Comparison of ENCODE assay signal across 7 mouse cellular contexts in the genomic region with DNA sequence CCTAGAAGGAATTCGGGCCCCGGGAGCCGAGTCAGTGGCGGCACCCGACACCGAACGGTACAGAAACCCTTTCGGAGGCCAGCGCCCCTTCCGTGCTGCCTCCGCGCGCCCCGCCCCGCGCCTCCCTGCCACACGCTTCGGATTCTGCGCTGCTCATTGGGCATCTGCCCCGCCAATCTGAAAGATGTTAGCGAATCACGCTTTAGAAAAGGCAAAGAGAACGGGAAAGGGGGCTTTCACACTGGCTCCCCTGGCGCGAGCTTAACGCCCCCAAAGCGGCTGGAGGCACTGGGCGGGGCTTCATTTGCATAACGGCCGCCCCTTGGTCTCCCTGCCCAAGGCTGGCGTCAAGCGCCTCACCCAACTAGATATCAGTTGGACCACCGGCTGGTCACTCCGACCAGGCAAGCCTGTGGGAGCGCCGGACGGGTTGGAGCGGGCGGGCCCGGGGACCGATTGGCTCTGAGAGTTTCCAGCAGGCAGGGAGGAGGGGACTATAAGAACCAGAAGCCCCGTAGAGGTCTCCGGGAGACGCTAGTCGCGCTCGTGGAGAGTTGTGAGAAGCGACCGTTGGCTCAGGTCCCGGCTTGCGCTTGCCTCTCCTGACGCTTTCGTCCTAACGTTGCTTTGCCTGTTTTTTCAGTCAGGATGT. TPM values are rescaled to one million over a fixed set of nuclear protein-coding genes. Genes with fewer than 3 reads are reported as not detected.
DNase-seq lines count a peak whose midpoint lies in the region; ATAC-seq lines count a peak whose summit lies in the region.

A gene (plus strand): TSS at position 291 of the 652 bp plus-strand sequence.

- H3K27me3 ChIP-seq in embryonic facial prominence, embryonic 12.5 days: peaks cover 41% of the 10 kb centered on the region
- H3K27me3 ChIP-seq in limb, embryonic 11.5 days (ENCODE audit: control insufficient read depth, insufficient read depth, low read length): peaks cover 22% of the 10 kb centered on the region
- H3K27me3 ChIP-seq in midbrain, embryonic 14.5 days (ENCODE audit: control insufficient read depth, insufficient read depth, low read length): peaks cover 47% of the 10 kb centered on the region

- H3K4me2 ChIP-seq in embryonic facial prominence, embryonic 12.5 days (replicated peaks): peak within 1 kb of the TSS; percentile 84
- peak within 1 kb of the TSS; percentile 60 for H3K4me2 ChIP-seq in limb, embryonic 11.5 days (ENCODE audit: low read depth, severe bottlenecking)
- peak within 1 kb of the TSS; percentile 58 for H3K4me2 ChIP-seq in midbrain, embryonic 14.5 days (ENCODE audit: low read length)

- under 1% methylated on average over 54 of the region's 54 CpGs for WGBS in embryonic facial prominence, embryonic 12.5 days
- 0% methylated on average over 54 of the region's 54 CpGs for WGBS in limb, embryonic 11.5 days
- under 1% methylated on average over 54 of the region's 54 CpGs for WGBS in midbrain, embryonic 14.5 days

- H3K4me3 ChIP-seq in embryonic facial prominence, embryonic 12.5 days: peak within 1 kb of the TSS; percentile 62
- peak within 1 kb of the TSS; percentile 68 for H3K4me3 ChIP-seq in limb, embryonic 11.5 days (ENCODE audit: low read depth, low read length)
- H3K4me3 ChIP-seq in midbrain, embryonic 14.5 days (replicated peaks; ENCODE audit: low read depth, low read length): peak within 1 kb of the TSS; percentile 54

- ATAC-seq in embryonic facial prominence, embryonic 12.5 days (ENCODE audit: insufficient number of reproducible peaks, insufficient read depth, low FRiP score, low TSS enrichment): peak; percentile 97
- peak; percentile 97 for ATAC-seq in limb, embryonic 11.5 days (ENCODE audit: insufficient number of reproducible peaks, low FRiP score, low TSS enrichment, low read depth)
- ATAC-seq in midbrain, embryonic 14.5 days (ENCODE audit: low FRiP score, low TSS enrichment): peak; percentile 96

- H3K9me3 ChIP-seq in embryonic facial prominence, embryonic 12.5 days: no peaks in the 10 kb centered on the region
- no peaks in the 10 kb centered on the region for H3K9me3 ChIP-seq in limb, embryonic 11.5 days (ENCODE audit: control insufficient read depth, low read length)
- no peaks in the 10 kb centered on the region for H3K9me3 ChIP-seq in midbrain, embryonic 14.5 days (ENCODE audit: control insufficient read depth, low read length)

- peak within 1 kb of the TSS; percentile 59 for H3K9ac ChIP-seq in embryonic facial prominence, embryonic 12.5 days
- peak within 1 kb of the TSS; percentile 60 for H3K9ac ChIP-seq in limb, embryonic 11.5 days (ENCODE audit: low read length)
- H3K9ac ChIP-seq in midbrain, embryonic 14.5 days (replicated peaks; ENCODE audit: low read length): peak within 1 kb of the TSS; percentile 49

- H3K27ac ChIP-seq in embryonic facial prominence, embryonic 12.5 days: peak within 1 kb of the TSS; percentile 85
- H3K27ac ChIP-seq in limb, embryonic 11.5 days (replicated peaks; ENCODE audit: low read depth, low read length): no peak within 1 kb of the TSS
- peak within 1 kb of the TSS; percentile 70 for H3K27ac ChIP-seq in midbrain, embryonic 14.5 days (replicated peaks; ENCODE audit: low read depth, low read length)

- DNase-seq in adrenal gland, postnatal 25 days: peak; percentile 99
- peak; percentile 100 for DNase-seq in heart, adult 11 months
- DNase-seq in kidney, adult 18-20 months: peak; percentile 100
- peak; percentile 99 for DNase-seq in limb, embryonic 11.5 days (ENCODE audit: low spot score)
- DNase-seq in midbrain, embryonic 14.5 days: peak; percentile 99
- peak; percentile 98 to 99 for DNase-seq in spleen, adult 18-20 months

- H3K36me3 ChIP-seq in embryonic facial prominence, embryonic 12.5 days: no peaks in the 10 kb centered on the region
- no peaks in the 10 kb centered on the region for H3K36me3 ChIP-seq in limb, embryonic 11.5 days (ENCODE audit: control insufficient read depth, insufficient read depth, low read length)
- no peaks in the 10 kb centered on the region for H3K36me3 ChIP-seq in midbrain, embryonic 14.5 days (ENCODE audit: control insufficient read depth, insufficient read depth, low read length)

- peaks cover 21% of the 10 kb centered on the region for H3K4me1 ChIP-seq in embryonic facial prominence, embryonic 12.5 days
- H3K4me1 ChIP-seq in limb, embryonic 11.5 days (ENCODE audit: control insufficient read depth, insufficient read depth, low read length): 0 out of 2 replicates have a peak, but pooled peaks cover under 1% of the 10 kb centered on the region
- H3K4me1 ChIP-seq in midbrain, embryonic 14.5 days (ENCODE audit: control insufficient read depth, insufficient read depth, low read length): peaks cover 20% of the 10 kb centered on the region; the same call in 1 of the 2 replicates

RNA-seq across cellular contexts. Expression of the gene that starts here (rescaled TPM):
- 25.6 and 26.3 TPM in 2 replicates for total RNA-seq in adrenal gland, postnatal 25 days (2021)
- 4.4 and 5.6 TPM in 2 replicates for polyA plus RNA-seq in embryonic facial prominence, embryonic 12.5 days (2016; fragmentation: Nextera tagmentation; extraction: Ambion mirVana)
- polyA plus RNA-seq in limb, embryonic 11.5 days (2014; fragmentation: Nextera tagmentation; extraction: Ambion mirVana): 5.3 and 5.7 TPM in 2 replicates
- 5.1 and 5.3 TPM in 2 replicates for polyA plus RNA-seq in midbrain, embryonic 14.5 days (2014; fragmentation: Nextera tagmentation; extraction: Ambion mirVana)
